Mouse (Mus musculus) MEL (cell line): ENCODE measurements around the gene Grid1.

ENCODE experiments used
- E2F4 ChIP-seq: IDR thresholded peaks from 2 replicates; pipeline ENCODE4 v1.6.1; 2011; ENCODE audit warnings: low read depth, low read length, improper control_type of control experiment, borderline replicate concordance
- EP300 ChIP-seq, 2 experiments: IDR thresholded peaks; 2 replicates each; pipeline ENCODE4 v1.6.1; 2011; ENCODE audit warnings: improper control_type of control experiment in 2 of 2, low read length in 2 of 2, low read depth in 1 of 2, mild to moderate bottlenecking in 1 of 2
- GABPA ChIP-seq: IDR thresholded peaks from 2 replicates; pipeline ENCODE4 v1.6.1; 2012; ENCODE audit warnings: low read depth, mild to moderate bottlenecking, inconsistent platforms, low read length, improper control_type of control experiment, moderate library complexity
- MYC ChIP-seq: IDR thresholded peaks from 2 replicates; pipeline ENCODE4 v1.6.1; 2011; ENCODE audit warnings: low read depth, mild to moderate bottlenecking, low read length, improper control_type of control experiment, moderate library complexity
- ZNF384 ChIP-seq: IDR thresholded peaks from 2 replicates; pipeline ENCODE4 v1.6.1; 2012; ENCODE audit warnings: low read depth, mild to moderate bottlenecking, inconsistent platforms, low read length, improper control_type of control experiment

DNA sequence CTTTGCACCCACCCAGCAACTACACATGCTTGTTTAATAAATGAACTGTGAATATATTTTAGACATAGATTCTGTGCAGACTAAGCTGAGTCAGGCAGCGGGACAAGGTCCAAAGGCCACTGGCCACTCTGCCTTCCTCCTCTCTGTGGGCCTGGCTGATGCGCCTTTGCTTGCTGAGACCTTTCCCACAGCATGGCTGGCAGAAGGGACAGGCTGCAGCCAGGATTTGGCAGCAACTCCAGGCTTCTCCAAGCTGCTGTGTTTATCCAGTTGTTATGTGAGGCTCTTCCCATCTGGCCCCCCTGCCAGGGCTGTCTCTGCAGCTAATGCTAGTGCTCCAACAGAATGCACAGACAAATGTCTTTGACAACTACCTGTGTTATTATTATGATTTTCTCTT is 347.5 kb downstream of the Grid1 start:
- TF ChIP-seq ZNF384 (no peak), E2F4 (no peak), EP300 (IDR thresholded peaks at IDR 0.05; ENCODE audit: low read depth in 1 of 2, low read length in 2 of 2) (no peak), GABPA (no peak), MYC (no peak)
